Mouse (Mus musculus) heart, postnatal 0 days (tissue): ENCODE results near the gene Clip1. TPM values are rescaled to one million over a fixed set of nuclear protein-coding genes. Genes with fewer than 3 reads are reported as not detected.

Experiments used
- ATAC-seq: fragments of 200-750 bp; cut with Nextera tagmentation; 2 replicates; pipeline ENCODE4 v1.8.0; 2017; ENCODE audit warnings: low read depth, moderate number of reproducible peaks, moderate library complexity; ENCODE audit not compliant: insufficient read depth
- DNase-seq: peaks from one replicate; pipeline ENCODE4 v3.0.0-alpha.2; 2016; ENCODE audit warnings: low spot score
- H3K27ac ChIP-seq: fragments of 300-500 bp; sonication (generic); 2 replicates; pipeline ENCODE4 v1.5.1; 2014; ENCODE audit warnings: low read depth, mild to moderate bottlenecking
- H3K27me3 ChIP-seq: fragments of 300-500 bp; sonication (generic); 2 replicates; pipeline ENCODE4 v1.6.1; 2014; ENCODE audit warnings: low read length, mixed read lengths; ENCODE audit not compliant: control insufficient read depth, insufficient read depth
- H3K36me3 ChIP-seq: fragments of 300-500 bp; sonication (generic); replicated peaks from 2 replicates; pipeline ENCODE4 v1.6.1; 2014; ENCODE audit warnings: low read length, mixed read lengths; ENCODE audit not compliant: control insufficient read depth, insufficient read depth
- H3K4me1 ChIP-seq: fragments of 300-500 bp; sonication (generic); 2 replicates; pipeline ENCODE4 v1.6.1; 2014; ENCODE audit warnings: antibody characterized with exemption; ENCODE audit not compliant: control insufficient read depth, insufficient read depth
- H3K4me2 ChIP-seq: fragments of 300-500 bp; sonication (generic); 2 replicates; pipeline ENCODE4 v1.6.1; 2014; ENCODE audit warnings: low read depth, mild to moderate bottlenecking, low read length, moderate library complexity
- H3K4me3 ChIP-seq: fragments of 300-500 bp; sonication (generic); 2 replicates; pipeline ENCODE4 v1.5.1; 2014; ENCODE audit warnings: low read depth, low read length
- H3K9ac ChIP-seq: fragments of 300-500 bp; sonication (generic); replicated peaks from 2 replicates; pipeline ENCODE4 v1.6.1; 2014; ENCODE audit warnings: low read depth, low read length, mixed read lengths
- H3K9me3 ChIP-seq: fragments of 300-500 bp; sonication (generic); replicated peaks from 2 replicates; pipeline ENCODE4 v1.6.1; 2016; ENCODE audit warnings: low read length; ENCODE audit not compliant: control insufficient read depth
- CTCF ChIP-seq: IDR thresholded peaks from 2 replicates; pipeline ENCODE4 v1.5.1; 2016; ENCODE audit warnings: antibody characterized with exemption, control low read depth, low read depth
- EP300 ChIP-seq: IDR thresholded peaks from 2 replicates; pipeline ENCODE4 v1.6.1; 2016; ENCODE audit warnings: antibody characterized with exemption, low read depth
- WGBS: fragments of 180-500 bp; shearing (Covaris S2); extraction: QIAGEN DNeasy Blood & Tissue Kit; methylation state at CpG from one replicate; pipeline ENCODE4 v1.1.7; 2014; 5-methylcytosine and 5-hydroxymethylcytosine counted together
- polyA plus RNA-seq: library from polyadenylated mRNA; unstranded; fragments of >200 nt; fragmentation: Nextera tagmentation; extraction: Ambion mirVana; gene quantifications from 2 replicates; pipeline ENCODE4 v1.2.1, GENCODE M21; 2015
- total RNA-seq: library from RNA; depleted of rRNA; stranded (reverse); fragments of >200 nt; gene quantifications from 2 replicates; pipeline ENCODE4 v1.2.3, GENCODE M21; 2014; ENCODE audit warnings: low replicate concordance

Gene Clip1
- total and polyA plus RNA-seq, 2 experiments from 2014 or later = 44.1 to 70.0 TPM

- H3K4me1 ChIP-seq = peaks cover 29% of the 10 kb centered on the region
- H3K9me3 ChIP-seq = no peaks in the 10 kb centered on the region
- no peaks in the 10 kb centered on the region for H3K36me3 ChIP-seq
- TF ChIP-seq EP300 = no peak
- no peak for TF ChIP-seq CTCF
- 45% methylated on average over 5 of the region's 5 CpGs for WGBS
- no peak for ATAC-seq
- no peak overlapping the region for H3K4me3 ChIP-seq
- no peak overlapping the region for H3K9ac ChIP-seq
- H3K27ac ChIP-seq = peak overlapping the region; percentile 26; the same call in 1 of the 2 replicates
- H3K4me2 ChIP-seq = no peak overlapping the region; the same call in 1 of the 2 replicates
- no peak for DNase-seq
- H3K27me3 ChIP-seq = no peaks in the 10 kb centered on the region
Observed at GRCm38 (mm10) chr5:123679546-123680263, 4.7 kb downstream of the Clip1 start.

- WGBS = 55% methylated on average over 3 of the region's 3 CpGs
- peaks cover 31% of the 10 kb centered on the region for H3K4me1 ChIP-seq
- TF ChIP-seq EP300 (no peak), CTCF (no peak)
Observed at GRCm38 (mm10) chr5:123679106-123679505, 5.3 kb downstream of the Clip1 start.

GRCm38 (mm10) chr5:123675717-123676116, 8.7 kb downstream of the Clip1 start:
- Histone ChIP-seq H3K36me3 (no peaks in the 10 kb centered on the region), H3K4me3 (no peak overlapping the region), H3K27me3 (no peaks in the 10 kb centered on the region), H3K27ac (peak overlapping the region; percentile 69), H3K9me3 (no peaks in the 10 kb centered on the region), H3K9ac (no peak overlapping the region), H3K4me2 (no peak overlapping the region), H3K4me1 (peaks cover 31% of the 10 kb centered on the region)
- no peak for TF ChIP-seq EP300
- TF ChIP-seq CTCF = no peak
- no peak for DNase-seq
- 56% methylated on average over 9 of the region's 9 CpGs for WGBS
- ATAC-seq = no peak

More at GRCm38 (mm10) chr5:123679106-123679505, 5.3 kb downstream of the Clip1 start:
- Histone ChIP-seq H3K9ac (no peak overlapping the region), H3K4me2 (no peak overlapping the region), H3K36me3 (no peaks in the 10 kb centered on the region), H3K27ac (peak overlapping the region; percentile 26; the same call in 1 of the 2 replicates), H3K9me3 (no peaks in the 10 kb centered on the region), H3K27me3 (no peaks in the 10 kb centered on the region), H3K4me3 (no peak overlapping the region)
- DNase-seq (no peak), ATAC-seq (no peak)

- DNase-seq (no peak), ATAC-seq (peak; percentile 54; the same call in 1 of the 2 replicates)
- Histone ChIP-seq H3K4me1 (peaks cover 34% of the 10 kb centered on the region), H3K4me3 (no peak overlapping the region), H3K27ac (peak overlapping the region; percentile 69), H3K9ac (no peak overlapping the region), H3K36me3 (no peaks in the 10 kb centered on the region), H3K4me2 (no peak overlapping the region), H3K9me3 (no peaks in the 10 kb centered on the region), H3K27me3 (no peaks in the 10 kb centered on the region)
- TF ChIP-seq EP300 = no peak
- TF ChIP-seq CTCF = no peak
- 8% methylated on average over 3 of the region's 3 CpGs for WGBS
Observed at GRCm38 (mm10) chr5:123675221-123675620, 9.2 kb downstream of the Clip1 start.

GRCm38 (mm10) chr5:123671473-123671820, 13.0 kb downstream of the Clip1 start:
- TF ChIP-seq EP300 (no peak), CTCF (no peak)
- no peak for ATAC-seq
- no peak for DNase-seq
- Histone ChIP-seq H3K4me2 (peak overlapping the region; percentile 22; the same call in 1 of the 2 replicates), H3K4me3 (no peak overlapping the region), H3K27me3 (no peaks in the 10 kb centered on the region), H3K36me3 (no peaks in the 10 kb centered on the region), H3K9me3 (no peaks in the 10 kb centered on the region), H3K9ac (no peak overlapping the region), H3K27ac (peak overlapping the region; percentile 62), H3K4me1 (peaks cover 53% of the 10 kb centered on the region)
- 83% methylated on average over 3 of the region's 3 CpGs for WGBS
